Mouse (Mus musculus) testis, adult 2 months (tissue): ENCODE results near the gene Mecp2.

Experiments
- CTCF ChIP-seq: fragments of 200-500 bp; IDR thresholded peaks from 2 replicates; pipeline ENCODE4 v1.5.1; 2012; ENCODE audit warnings: low read depth, mild to moderate bottlenecking, inconsistent platforms, low read length, moderate library complexity; ENCODE audit not compliant: control insufficient read depth, insufficient read depth, insufficient replicate concordance
- POLR2A ChIP-seq: fragments of 200-500 bp; IDR thresholded peaks from 2 replicates; pipeline ENCODE4 v1.6.1; 2012; ENCODE audit warnings: low read depth, mild to moderate bottlenecking, inconsistent platforms, low read length, moderate library complexity; ENCODE audit not compliant: control insufficient read depth

DNA sequence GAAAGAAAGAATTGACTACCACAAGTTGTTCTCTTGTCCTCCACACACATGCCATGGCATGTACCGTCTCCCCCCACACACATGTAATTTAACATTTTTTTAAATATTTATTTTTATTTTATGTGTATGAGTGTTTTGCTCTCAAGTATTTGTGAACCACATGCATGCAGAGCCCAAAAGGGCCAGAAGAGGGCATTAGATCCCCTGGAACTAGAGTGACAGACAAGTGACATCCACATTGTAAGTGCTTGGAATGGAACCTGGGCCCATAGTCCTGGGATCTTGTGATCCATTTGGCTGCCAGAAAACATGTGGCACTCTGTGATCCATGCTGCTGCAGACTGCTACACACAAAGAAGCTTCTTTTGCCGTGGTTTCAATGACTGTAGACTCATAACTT lies 10.2 kb downstream of the Mecp2 start:
- TF ChIP-seq CTCF (no peak), POLR2A (no peak)
